Comparison of ENCODE assay signal across 7 mouse cellular contexts in genomic region chr8:111144901-111145459, GRCm38 (mm10). TPM values are rescaled to one million over a fixed set of nuclear protein-coding genes. Genes with fewer than 3 reads are reported as not detected.
DNase-seq lines count a peak whose midpoint lies in the region; ATAC-seq and TF ChIP-seq lines count a peak whose summit lies in the region.
"Not testable (repeated sequence)": the region's sequence is repeated elsewhere in the genome, so short reads cannot be mapped to it uniquely, and the experiment has no call there.

No protein-coding gene starts in this region.

- in situ Hi-C loops in Patski (cut with MboI; ENCODE audit: low pct_unique_long_range_greater_than_20kb) = not testable (repeated sequence)

- H3K4me1 ChIP-seq in intestine, postnatal 0 days (replicated peaks; ENCODE audit: control insufficient read depth, insufficient read depth, low read length) = not testable (repeated sequence)
- peaks cover 14% of the 10 kb centered on the region for H3K4me1 ChIP-seq in limb, embryonic 15.5 days
- peaks cover 15% of the 10 kb centered on the region for H3K4me1 ChIP-seq in midbrain, embryonic 10.5 days

- TF ChIP-seq CTCF in Patski (IDR thresholded peaks at IDR 0.05); intestine, postnatal 0 days (IDR thresholded peaks at IDR 0.05; ENCODE audit: low read depth): not testable (repeated sequence)

- H3K4me2 ChIP-seq in intestine, postnatal 0 days (replicated peaks; ENCODE audit: low read depth) = peak overlapping the region; percentile 92
- H3K4me2 ChIP-seq in limb, embryonic 15.5 days = peak overlapping the region; percentile 69

- H3K4me3 ChIP-seq in intestine, postnatal 0 days (ENCODE audit: low read depth, low read length) = peak overlapping the region; percentile 67
- peak overlapping the region; percentile 70 for H3K4me3 ChIP-seq in limb, embryonic 15.5 days
- peak overlapping the region; percentile 73 for H3K4me3 ChIP-seq in midbrain, embryonic 10.5 days

- DNase-seq in Patski (ENCODE audit: low read depth, low spot score) = not testable (repeated sequence)
- DNase-seq in embryo, embryonic 10.5 days (ENCODE audit: low spot score) = peak; percentile 15
- DNase-seq in midbrain, embryonic 10.5 days (ENCODE audit: low spot score) = peak; percentile 33
- peak; percentile 42 to 53 for DNase-seq in right cerebral cortex, postnatal 10 days (ENCODE audit: low spot score in 2 of 2)

- H3K9me3 ChIP-seq in intestine, postnatal 0 days (ENCODE audit: control insufficient read depth); limb, embryonic 15.5 days; midbrain, embryonic 10.5 days (replicated peaks): not testable (repeated sequence)

- POLR2A ChIA-PET in Patski (lab: Charles Lee) = not testable (repeated sequence)

- ATAC-seq in Patski = peak; percentile 58
- ATAC-seq in granulocyte monocyte progenitor cell, adult 5-6 weeks (replicated peaks; ENCODE audit: poor library complexity, severe bottlenecking) = peak; percentile 7
- ATAC-seq in intestine, postnatal 0 days = peak; percentile 68
- ATAC-seq in limb, embryonic 15.5 days (ENCODE audit: insufficient number of reproducible peaks, low FRiP score, low TSS enrichment, low read depth) = peak; percentile 40

- H3K36me3 ChIP-seq in intestine, postnatal 0 days (ENCODE audit: control insufficient read depth, insufficient read depth); limb, embryonic 15.5 days; midbrain, embryonic 10.5 days: not testable (repeated sequence)

- WGBS in intestine, postnatal 0 days = under 1% methylated on average over 50 of the region's 63 CpGs
- WGBS in limb, embryonic 15.5 days = 0% methylated on average over 56 of the region's 63 CpGs
- under 1% methylated on average over 58 of the region's 63 CpGs for WGBS in midbrain, embryonic 10.5 days

- peak overlapping the region; percentile 21; the same call in 1 of the 2 replicates for H3K27ac ChIP-seq in intestine, postnatal 0 days (ENCODE audit: low read depth, low read length)
- H3K27ac ChIP-seq in limb, embryonic 15.5 days = not testable (repeated sequence)
- H3K27ac ChIP-seq in midbrain, embryonic 10.5 days (replicated peaks) = peak overlapping the region; percentile 74

- H3K27me3 ChIP-seq in Patski; intestine, postnatal 0 days (replicated peaks; ENCODE audit: control insufficient read depth, insufficient read depth, low read length); limb, embryonic 15.5 days; midbrain, embryonic 10.5 days (ENCODE audit: low read depth, poor library complexity, severe bottlenecking): not testable (repeated sequence)

- CTCF ChIA-PET in Patski (lab: Charles Lee) = not testable (repeated sequence)

- H3K9ac ChIP-seq in intestine, postnatal 0 days (ENCODE audit: low read depth, low read length) = peak overlapping the region; percentile 65
- H3K9ac ChIP-seq in limb, embryonic 15.5 days = peak overlapping the region; percentile 44

RNA-seq across cellular contexts. Expression of gene Pdpr, which starts 50.5 kb away (rescaled TPM):
- 26.1 TPM for polyA plus RNA-seq in Patski (2021)
- total RNA-seq in granulocyte monocyte progenitor cell, adult 5-6 weeks (2014; fragmentation: Nextera tagmentation) = 11.5 and 15.4 TPM in 2 replicates
- 16.9 and 18.5 TPM in 2 replicates for total RNA-seq in granulocyte monocyte progenitor cell, adult 5-6 weeks (2017)
- 4.3 and 4.7 TPM in 2 replicates for polyA plus RNA-seq in intestine, postnatal 0 days (2015; fragmentation: Nextera tagmentation; extraction: Ambion mirVana)
- polyA plus RNA-seq in limb, embryonic 15.5 days (2015; fragmentation: Nextera tagmentation; extraction: Ambion mirVana) = 8.9 and 10.0 TPM in 2 replicates
- polyA plus RNA-seq in midbrain, embryonic 10.5 days (2016; fragmentation: Nextera tagmentation; extraction: Ambion mirVana) = 11.9 and 13.2 TPM in 2 replicates

RNA-seq across cellular contexts. Expression of gene Clec18a, which starts 52.8 kb away (rescaled TPM):
- polyA plus RNA-seq in Patski (2021) = 8.3 TPM
- total RNA-seq in granulocyte monocyte progenitor cell, adult 5-6 weeks (2014; fragmentation: Nextera tagmentation) = not detected in 2 replicates
- total RNA-seq in granulocyte monocyte progenitor cell, adult 5-6 weeks (2017) = 0.13 TPM in 1 of 2 replicates, not detected in the other
- polyA plus RNA-seq in intestine, postnatal 0 days (2015; fragmentation: Nextera tagmentation; extraction: Ambion mirVana) = not detected in 2 replicates
- polyA plus RNA-seq in limb, embryonic 15.5 days (2015; fragmentation: Nextera tagmentation; extraction: Ambion mirVana) = not detected in 2 replicates
- 1.1 and 2.0 TPM in 2 replicates for polyA plus RNA-seq in midbrain, embryonic 10.5 days (2016; fragmentation: Nextera tagmentation; extraction: Ambion mirVana)

Comparison
In these comparisons a context has a peak if more than half of its experiments do, and no peak if none do; other contexts are left out.
1. ATAC-seq: peak in every context shown above with its lines; median percentile 68 in intestine, postnatal 0 days; 58 in Patski; 40 in limb, embryonic 15.5 days; 7 in granulocyte monocyte progenitor cell, adult 5-6 weeks.